Mouse (Mus musculus): Measurements from ENCODE around the gene Nup62.

DNA sequence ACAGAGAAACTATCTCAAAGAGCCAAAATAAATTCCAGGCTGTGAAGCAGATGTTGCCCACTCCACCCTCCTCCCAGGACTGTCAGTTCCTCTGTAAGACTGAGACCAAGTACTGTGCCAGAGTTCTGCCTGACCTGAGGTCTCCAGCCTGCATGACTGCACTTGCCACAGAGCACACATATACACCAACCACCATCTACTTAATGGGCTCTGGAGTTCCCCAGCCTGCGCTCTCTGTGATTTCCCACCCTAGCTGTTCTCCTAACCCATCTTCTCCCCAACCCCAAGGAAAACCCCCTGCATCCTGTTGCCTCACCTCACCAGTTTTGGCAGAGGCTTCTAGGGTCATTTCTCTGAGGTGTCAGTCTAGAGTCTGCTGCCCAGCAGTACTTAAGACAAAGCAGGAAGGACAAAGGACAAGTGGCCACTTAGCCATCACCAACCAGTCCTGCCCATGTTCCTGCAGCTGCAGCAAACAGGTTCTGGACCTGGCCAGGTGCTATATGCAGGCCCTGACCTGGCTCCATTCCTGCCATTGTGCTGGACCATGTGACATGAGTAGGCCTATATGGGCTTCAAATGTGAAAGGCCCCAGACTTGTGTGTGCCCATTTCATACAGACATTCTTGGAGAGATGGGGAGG is 19.6 kb downstream of the Nup62 start:
- TF ChIP-seq POLR2AphosphoS5 (IDR thresholded peaks at IDR 0.05; ENCODE audit: insufficient replicate concordance, low read depth, low read length) (no peak), CTCF (IDR thresholded peaks at IDR 0.05; ENCODE audit: low read depth, low read length) (no peak), TAL1 (conservative IDR thresholded peaks at IDR 0.05; ENCODE audit: low read depth, low read length) (no peak)
